Mouse (Mus musculus) gonadal fat pad, adult 2 months (tissue): ENCODE data around the gene Tmem91. TPM values are rescaled to one million over a fixed set of nuclear protein-coding genes. Genes with fewer than 3 reads are reported as not detected.

Experiments
- DNase-seq: peaks from one replicate; pipeline ENCODE4 v3.0.0-alpha.2; 2012; ENCODE audit warnings: low read depth
- polyA plus RNA-seq: library from polyadenylated mRNA; depleted of rRNA; stranded (reverse); fragments of >200 nt; gene quantifications from 2 replicates; pipeline ENCODE4 v1.2.3, GENCODE M21; 2012

Tmem91 gene
- polyA plus RNA-seq, 1 experiment, result 4.1 TPM

- no peak for DNase-seq
These were observed 24.9 kb upstream of the Tmem91 start for GRCm38 (mm10) chr7:25699851-25700250.

GRCm38 (mm10) chr7:25694104-25694503, 19.1 kb upstream of the Tmem91 start:
- DNase-seq, result no peak

- no peak for DNase-seq
These were observed 15.1 kb upstream of the Tmem91 start for GRCm38 (mm10) chr7:25690051-25690450.

GRCm38 (mm10) chr7:25689603-25690021, 14.6 kb upstream of the Tmem91 start:
- DNase-seq, result no peak

DNA sequence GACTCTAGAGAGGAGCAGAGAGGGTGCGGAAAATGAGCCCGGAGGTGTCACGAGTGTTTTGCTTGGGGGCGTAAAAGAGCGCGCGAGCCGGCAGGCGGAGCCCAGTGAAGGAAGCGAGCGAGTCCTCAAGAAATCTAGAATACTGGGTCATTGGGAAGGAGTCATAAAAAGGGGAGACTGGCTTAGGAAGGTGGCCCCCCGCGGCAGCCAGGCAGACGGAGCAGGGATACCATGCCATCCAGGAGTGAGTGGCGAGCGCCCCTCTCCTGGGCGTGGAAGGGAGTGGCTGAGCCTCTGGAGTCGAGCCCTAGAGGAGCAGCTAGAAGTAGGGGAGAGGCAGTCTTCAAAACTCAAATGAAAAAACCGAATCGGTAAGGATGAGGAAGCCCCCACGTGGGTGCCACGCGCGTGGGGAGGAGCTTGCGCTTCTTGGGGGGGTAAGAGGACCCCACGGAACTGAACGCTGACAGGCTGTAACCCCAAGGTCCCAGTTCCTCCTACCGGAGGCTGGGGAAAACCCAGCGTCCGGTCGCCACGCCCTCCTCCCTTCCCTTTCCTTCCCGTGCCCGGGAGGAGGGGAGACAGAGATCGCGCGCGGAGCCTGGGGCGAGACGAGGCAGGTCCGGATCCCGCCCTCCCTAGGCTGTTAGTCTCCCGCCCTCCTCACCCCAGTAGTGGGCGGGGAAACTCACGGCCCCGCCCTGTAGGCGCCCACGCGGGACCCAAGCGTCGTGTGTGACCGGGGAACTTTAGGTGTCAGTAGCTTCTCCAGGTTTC, 14.0 kb upstream of the Tmem91 start:
- DNase-seq, result no peak

GRCm38 (mm10) chr7:25687811-25688401, 12.9 kb upstream of the Tmem91 start:
- no peak for DNase-seq

DNA sequence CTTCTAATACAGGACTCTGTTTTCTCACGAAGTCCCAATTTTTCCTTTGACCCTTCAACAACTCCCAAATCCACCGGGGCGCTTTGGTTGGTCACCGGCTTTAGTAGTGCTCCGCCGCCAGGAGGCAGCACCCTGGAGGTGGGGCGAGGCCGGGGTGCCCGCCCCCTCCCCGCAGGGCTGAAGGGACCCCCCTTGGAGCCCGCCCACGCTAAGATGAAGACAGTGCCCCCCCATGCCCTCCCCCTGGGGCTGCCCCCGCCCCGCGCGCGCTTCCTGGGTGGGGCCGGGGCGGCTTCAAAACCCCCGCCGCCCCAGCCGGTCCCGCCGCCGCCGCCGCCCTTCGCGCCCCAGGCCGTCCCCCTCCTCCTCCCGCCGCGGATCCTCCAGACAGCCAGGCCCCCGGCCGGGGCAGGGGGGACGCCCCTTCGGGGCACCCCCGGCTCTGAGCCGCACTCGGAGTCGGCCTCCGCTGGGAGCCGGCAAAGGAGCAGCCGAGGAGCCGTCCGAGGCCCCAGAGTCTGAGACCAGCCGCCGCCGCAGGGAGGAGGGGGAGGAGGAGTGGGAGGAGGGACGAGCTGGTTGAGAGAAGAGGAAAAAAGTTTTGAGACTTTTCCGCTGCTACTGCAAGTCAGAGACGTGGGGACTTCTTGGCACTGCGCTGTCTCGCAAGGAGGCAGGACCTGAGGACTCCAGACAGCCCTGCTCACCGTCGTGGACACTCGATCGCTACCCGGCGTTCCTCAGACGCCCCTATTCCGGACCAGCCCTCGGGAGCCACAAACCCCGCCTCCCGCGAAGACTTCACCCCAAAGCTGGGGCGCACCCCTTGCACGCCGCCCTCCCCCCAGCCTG, 11.9 kb upstream of the Tmem91 start, which contains the start of gene Tgfb1:
Gene Tgfb1 (plus strand): TSS at position 323 of the 852 bp plus-strand sequence.
- DNase-seq, result no peak

GRCm38 (mm10) chr7:25685926-25686470, 11.0 kb upstream of the Tmem91 start:
- no peak for DNase-seq

- no peak for DNase-seq
These were observed 9.7 kb upstream of the Tmem91 start for GRCm38 (mm10) chr7:25684659-25685058.

DNA sequence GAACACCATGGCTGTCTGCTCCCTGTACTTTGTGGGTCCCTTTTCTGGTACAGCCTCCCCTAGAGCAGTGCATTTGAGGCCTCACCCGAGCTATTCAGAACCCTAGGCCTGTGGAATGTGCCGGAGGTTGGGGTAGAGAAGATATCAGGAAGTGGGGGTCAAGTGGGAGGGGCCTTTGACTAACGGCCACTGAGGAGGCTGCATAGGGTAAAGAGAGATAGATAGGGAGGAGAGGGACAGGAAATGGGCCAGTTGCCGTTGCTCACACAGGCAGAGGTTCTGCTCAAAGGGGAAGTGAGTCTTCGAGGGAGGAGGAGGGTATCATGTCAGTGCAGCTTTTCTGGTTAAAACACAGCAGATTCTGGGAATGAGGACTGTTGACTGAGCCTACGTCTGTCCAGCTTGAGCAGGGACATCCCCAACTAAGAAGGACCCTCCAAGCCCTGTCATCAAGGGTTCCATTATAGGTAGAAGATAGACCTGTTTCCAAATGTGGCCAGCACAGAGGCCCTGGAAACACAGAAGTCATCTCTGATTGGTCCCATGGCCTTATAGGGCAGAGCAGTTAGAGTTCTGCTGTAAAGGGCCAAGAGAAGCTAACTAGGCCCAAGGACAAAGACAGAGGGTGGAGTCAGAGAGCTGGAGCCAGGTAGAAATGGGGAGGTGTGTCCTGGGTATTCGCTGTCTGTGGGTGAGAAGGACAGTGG, 8.7 kb upstream of the Tmem91 start:
- no peak for DNase-seq

DNA sequence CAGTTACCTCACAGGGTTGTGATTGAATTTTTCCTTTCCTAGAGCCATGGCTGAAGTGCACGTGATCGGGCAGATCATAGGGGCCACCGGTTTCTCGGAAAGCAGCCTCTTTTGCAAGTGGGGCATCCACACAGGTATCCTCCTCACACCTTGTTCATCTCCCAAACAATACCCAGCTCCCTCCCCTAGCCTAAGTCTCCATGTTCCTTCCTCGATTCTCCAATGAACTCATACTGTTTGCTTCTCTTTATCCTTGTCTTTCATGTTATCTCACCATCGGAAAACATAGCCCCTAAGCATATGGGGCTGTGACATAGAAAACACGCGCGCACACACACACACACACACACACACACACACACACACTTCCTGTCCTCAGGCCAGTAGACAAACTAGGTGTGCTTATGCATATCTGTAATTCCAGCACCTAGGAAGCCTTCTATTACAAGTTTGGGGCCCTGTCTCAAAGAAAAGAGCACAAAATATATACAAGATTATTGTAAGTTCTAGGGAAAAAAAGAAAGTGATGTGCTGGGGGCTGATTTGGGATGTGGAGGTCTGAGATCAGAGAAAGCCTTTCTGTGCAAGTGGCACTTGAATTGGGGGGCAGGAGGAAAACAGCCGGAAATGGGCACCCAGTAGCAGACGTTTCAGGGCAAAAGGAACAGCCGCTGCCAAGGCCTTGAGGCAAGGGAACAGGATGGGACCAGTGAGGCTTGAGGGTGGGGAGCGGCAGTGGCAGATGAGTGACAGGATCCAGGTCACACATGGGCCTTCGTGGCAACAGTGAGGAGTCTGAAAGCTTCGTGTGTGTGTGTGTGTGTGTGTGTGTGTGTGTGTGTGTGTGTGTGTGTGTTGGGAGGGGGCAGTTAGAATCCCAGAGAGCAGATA, 6.6 kb upstream of the Tmem91 start:
- DNase-seq, result no peak

GRCm38 (mm10) chr7:25680514-25681258, 5.7 kb upstream of the Tmem91 start, which contains the start of gene B9d2:
Gene B9d2 (plus strand): TSS chr7:25680780.
- no peak for DNase-seq

GRCm38 (mm10) chr7:25679971-25680370, 5.0 kb upstream of the Tmem91 start:
- no peak for DNase-seq

- DNase-seq, result no peak
These were observed 2.0 kb upstream of the Tmem91 start for GRCm38 (mm10) chr7:25677013-25677412.

DNA sequence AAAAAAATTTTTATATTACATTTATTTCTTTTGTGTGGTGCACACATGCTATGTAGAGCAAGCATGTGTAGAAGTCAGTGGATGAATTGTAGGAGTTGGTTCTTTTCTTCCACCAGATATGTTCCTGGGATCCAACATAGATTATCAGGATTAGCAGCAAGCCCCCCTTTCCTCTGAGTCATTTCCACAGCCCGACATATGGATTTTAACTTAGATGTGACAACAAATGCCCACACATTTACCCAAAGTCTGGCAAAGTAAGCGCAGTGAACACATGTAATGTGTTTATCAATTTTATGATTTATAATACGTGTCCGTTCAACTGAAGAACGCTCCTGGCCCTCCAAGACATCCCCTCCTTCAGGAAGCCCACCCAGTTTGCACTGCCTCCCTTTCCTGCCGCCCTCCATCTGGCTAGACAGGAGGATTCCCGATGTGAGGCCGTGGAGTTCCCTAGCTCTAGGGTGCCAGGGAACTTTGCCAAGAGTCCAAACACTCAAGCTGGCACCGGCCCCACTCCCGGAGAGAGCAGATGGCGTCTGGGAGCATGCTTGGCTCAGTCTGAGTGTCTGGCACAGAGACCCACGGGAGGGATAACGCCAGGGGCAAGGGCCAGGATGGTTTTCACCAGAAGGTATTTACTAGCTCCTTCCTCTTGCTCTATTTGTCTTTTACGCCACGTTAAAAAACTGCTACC, 1.3 kb upstream of the Tmem91 start:
- DNase-seq, result no peak

DNA sequence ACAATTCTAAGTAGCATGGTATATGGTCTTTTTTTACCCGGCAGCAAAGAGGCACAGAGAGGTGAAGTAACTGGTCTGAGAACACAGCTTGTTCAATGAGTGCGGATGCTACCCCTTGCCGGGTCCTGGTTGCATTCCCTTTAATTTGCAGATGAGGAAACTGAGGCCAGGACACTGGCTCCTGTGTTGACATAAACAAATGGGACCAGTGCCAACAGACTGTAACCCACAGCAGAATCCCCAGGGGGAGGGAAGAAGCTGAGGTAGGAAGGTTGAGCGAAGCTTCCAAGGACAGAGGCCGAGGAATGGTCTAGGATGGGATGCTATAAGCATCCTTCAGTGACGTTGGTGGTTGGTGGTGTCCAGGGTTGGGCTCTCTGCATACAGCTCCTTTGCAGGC, 439 bp upstream of the Tmem91 start:
- no peak for DNase-seq

DNA sequence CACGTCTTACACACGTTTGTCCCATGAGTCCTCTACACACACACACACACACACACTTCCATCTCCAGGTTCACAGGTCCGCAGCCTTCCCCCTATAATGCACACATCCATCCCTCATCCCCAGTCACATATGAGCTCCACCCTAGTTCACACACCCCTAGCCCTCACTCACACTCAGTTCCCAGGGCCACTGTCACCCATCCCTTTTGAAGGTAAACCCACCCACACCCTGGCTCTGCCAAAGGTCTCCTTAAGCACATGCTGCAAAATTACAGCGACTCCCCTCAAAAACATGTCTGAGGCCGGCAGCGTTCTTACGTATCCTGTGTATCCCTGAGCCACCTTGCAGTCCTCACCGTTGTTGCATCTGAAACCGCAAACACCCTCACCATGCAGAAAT, 669 bp downstream of the Tmem91 start:
- DNase-seq, result no peak

DNA sequence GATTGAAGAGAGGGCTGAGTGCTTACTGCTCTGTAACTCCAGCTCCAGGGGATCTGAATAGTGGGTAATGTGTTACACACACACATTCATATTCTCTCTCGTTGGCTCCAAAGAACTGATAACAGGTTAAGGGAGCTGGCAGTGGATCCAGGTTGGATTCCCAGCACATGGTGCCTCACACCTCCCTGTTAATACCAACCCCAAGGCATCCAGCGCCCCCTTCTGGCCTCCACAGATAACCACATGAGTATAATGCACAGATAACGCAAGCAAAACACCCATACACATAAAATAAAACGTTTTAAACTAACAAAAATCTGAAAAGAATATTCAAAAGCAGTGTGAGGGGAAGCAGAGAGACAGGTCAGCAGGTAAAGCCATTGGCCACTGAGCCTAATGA, 2.5 kb downstream of the Tmem91 start:
- no peak for DNase-seq

DNA sequence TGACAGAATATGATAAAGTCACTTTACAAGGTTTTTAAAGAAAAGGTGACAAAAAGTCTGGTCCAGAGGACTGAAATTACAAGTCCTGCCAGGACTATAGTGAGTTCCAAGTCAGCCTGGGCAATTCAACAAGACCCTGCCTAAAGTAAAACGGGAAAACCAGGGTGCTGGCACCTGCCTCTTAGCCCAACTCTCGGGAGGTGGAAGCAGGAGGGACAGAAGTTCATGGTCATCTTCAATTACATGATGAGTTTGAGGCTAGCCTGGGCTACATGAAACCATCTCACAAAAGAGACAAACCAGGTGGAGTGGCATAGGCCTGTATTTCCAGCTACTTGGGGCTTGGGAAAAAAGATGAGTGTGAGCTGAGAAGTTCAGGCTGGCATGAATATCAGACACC, 3.3 kb downstream of the Tmem91 start:
- DNase-seq, result no peak
